Mouse (Mus musculus) heart, embryonic 14.5 days (tissue): ENCODE results near the gene Masp1. TPM values are rescaled to one million over a fixed set of nuclear protein-coding genes. Genes with fewer than 3 reads are reported as not detected.
A peak's percentile ranks its signal among the peaks of the same experiment; 100 is the strongest.

Experiments
- ATAC-seq: fragments of 200-750 bp; cut with Nextera tagmentation; 2 replicates; pipeline ENCODE4 v1.8.0; 2017; ENCODE audit warnings: low read depth, moderate TSS enrichment; ENCODE audit not compliant: insufficient number of reproducible peaks, insufficient read depth, low FRiP score
- H3K27ac ChIP-seq, 2 experiments: fragments of 200-500 bp in 1 of 2; fragments of 300-500 bp in 1 of 2; sonication (generic) in 1 of 2; replicated peaks in 1 of 2; 2 replicates each; pipeline ENCODE4 v1.5.1; 2012 to 2014; ENCODE audit warnings: low read depth in 2 of 2, low read length in 2 of 2, control low read depth in 1 of 2, mild to moderate bottlenecking in 1 of 2, mixed read lengths in 1 of 2; ENCODE audit not compliant: control insufficient read depth in 1 of 2, insufficient read depth in 1 of 2
- H3K27me3 ChIP-seq: fragments of 300-500 bp; sonication (generic); 2 replicates; pipeline ENCODE4 v1.6.1; 2014; ENCODE audit warnings: mild to moderate bottlenecking, low read length, control low read depth; ENCODE audit not compliant: control insufficient read depth, insufficient read depth
- H3K36me3 ChIP-seq: fragments of 300-500 bp; sonication (generic); 2 replicates; pipeline ENCODE4 v1.6.1; 2014; ENCODE audit warnings: mild to moderate bottlenecking, control low read depth, low read length, mixed read lengths; ENCODE audit not compliant: control insufficient read depth, insufficient read depth
- H3K4me1 ChIP-seq, 2 experiments: fragments of 200-500 bp in 1 of 2; fragments of 300-500 bp in 1 of 2; sonication (generic) in 1 of 2; 2 replicates each; pipeline ENCODE4 v1.6.1; 2012 to 2014; ENCODE audit warnings: low read length in 2 of 2, control low read depth in 1 of 2, mixed read lengths in 1 of 2; ENCODE audit not compliant: control insufficient read depth in 2 of 2, insufficient read depth in 2 of 2
- H3K4me2 ChIP-seq: fragments of 300-500 bp; sonication (generic); 2 replicates; pipeline ENCODE4 v1.6.1; 2014; ENCODE audit warnings: mild to moderate bottlenecking, low read length
- H3K4me3 ChIP-seq, 2 experiments: fragments of 200-500 bp in 1 of 2; fragments of 300-500 bp in 1 of 2; sonication (generic) in 1 of 2; 2 replicates each; pipeline ENCODE4 v1.5.1; 2012 to 2014; ENCODE audit warnings: low read length in 2 of 2, mild to moderate bottlenecking in 2 of 2, control low read depth in 1 of 2, low read depth in 1 of 2, moderate library complexity in 1 of 2; ENCODE audit not compliant: control insufficient read depth in 1 of 2, insufficient read depth in 1 of 2
- H3K9ac ChIP-seq: fragments of 300-500 bp; sonication (generic); 2 replicates; pipeline ENCODE4 v1.6.1; 2014; ENCODE audit warnings: mild to moderate bottlenecking, low read length
- H3K9me3 ChIP-seq: fragments of 300-500 bp; sonication (generic); 2 replicates; pipeline ENCODE4 v1.6.1; 2016; ENCODE audit warnings: low read length, control low read depth; ENCODE audit not compliant: control insufficient read depth
- WGBS: fragments of 180-500 bp; shearing (Covaris S2); extraction: QIAGEN DNeasy Blood & Tissue Kit; methylation state at CpG from one replicate; pipeline ENCODE4 v1.1.7; 2014; 5-methylcytosine and 5-hydroxymethylcytosine counted together
- polyA plus RNA-seq: library from polyadenylated mRNA; unstranded; fragments of >200 nt; fragmentation: Nextera tagmentation; extraction: Ambion mirVana; gene quantifications from 2 replicates; pipeline ENCODE4 v1.2.1, GENCODE M21; 2014

Gene Masp1
- 17.2 and 18.0 TPM in 2 replicates for polyA plus RNA-seq

DNA sequence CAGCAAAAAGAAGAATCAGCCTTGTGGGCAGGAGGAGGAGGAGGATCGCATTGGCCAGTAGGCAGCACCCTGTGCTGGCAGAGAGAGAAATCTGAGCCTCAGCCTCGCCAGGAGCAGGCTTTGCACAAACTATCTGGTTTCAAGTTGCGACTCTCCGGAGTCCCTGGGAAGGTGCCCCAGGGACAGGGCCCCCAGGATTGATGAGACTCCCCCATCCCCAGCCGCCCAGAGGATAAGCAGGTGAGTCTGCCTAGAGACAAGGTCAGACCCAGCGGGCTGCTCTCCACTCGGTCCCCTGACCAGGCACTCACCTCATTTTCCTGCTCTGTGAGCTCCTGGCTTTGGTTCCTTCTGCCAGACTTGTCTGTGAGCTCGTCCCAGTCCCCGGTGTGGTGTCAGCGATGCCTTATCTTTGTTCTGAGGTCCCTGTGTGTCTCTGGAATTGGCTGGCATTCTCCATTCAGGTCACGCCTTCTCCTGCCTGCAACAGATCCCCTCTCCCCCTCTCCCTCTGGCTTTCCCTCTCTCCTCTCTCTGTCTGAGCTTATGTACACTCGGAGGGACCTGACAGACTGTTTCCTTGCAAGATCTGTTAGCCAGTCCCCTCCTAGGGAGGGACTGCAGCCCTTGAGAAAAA is at the start of gene Masp1, which contains the start of gene Rtp4:
TSS of gene Masp1 (minus strand) at position 581 of the 637 bp plus-strand sequence.
TSS of gene Rtp4 (plus strand) at position 57 of the 637 bp plus-strand sequence.
- H3K27ac ChIP-seq, result peak within 1 kb of the TSS; percentile 37 to 86
- peak; percentile 29; the same call in 1 of the 2 replicates for ATAC-seq

DNA sequence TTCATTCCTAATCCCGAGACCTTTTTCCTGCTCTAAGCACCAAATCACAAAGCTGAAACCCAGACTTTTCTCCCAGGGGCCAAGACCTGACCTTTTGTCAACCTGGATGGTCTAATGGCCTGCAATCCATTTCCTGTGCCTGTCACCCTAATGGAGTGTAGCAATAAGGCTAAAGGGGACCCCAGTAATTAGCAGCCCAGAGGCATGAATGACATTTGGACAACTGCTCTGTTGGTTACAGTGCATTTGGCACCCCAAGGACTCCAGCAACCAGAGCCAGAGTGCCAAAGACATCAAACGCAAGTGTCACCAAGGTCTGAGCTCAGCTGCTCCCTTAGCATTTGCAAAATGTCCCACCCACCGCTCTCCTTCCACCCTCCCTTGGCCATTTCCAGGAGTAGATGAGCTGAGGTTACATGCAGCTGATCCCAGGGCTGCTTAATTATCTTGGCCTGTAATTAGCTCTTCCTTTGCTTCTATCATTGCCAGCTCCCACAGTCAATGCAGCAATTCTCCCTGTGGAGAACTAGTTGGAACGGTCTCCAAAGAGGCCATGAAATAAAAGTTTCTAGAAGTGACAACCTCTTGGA is 47.8 kb upstream of the Masp1 start:
- 63% methylated on average over 4 of the region's 4 CpGs for WGBS
- H3K36me3 ChIP-seq, result no peaks in the 10 kb centered on the region
- H3K9me3 ChIP-seq, result no peaks in the 10 kb centered on the region
- no peak overlapping the region for H3K4me3 ChIP-seq
- ATAC-seq, result no peak
- H3K27me3 ChIP-seq, result no peaks in the 10 kb centered on the region
- no peaks in the 10 kb centered on the region for H3K4me1 ChIP-seq
- H3K9ac ChIP-seq, result no peak overlapping the region
- H3K4me2 ChIP-seq, result no peak overlapping the region
- H3K27ac ChIP-seq, result no peak overlapping the region

More for the DNA sequence above, at the start of gene Masp1, which contains the start of gene Rtp4:
- WGBS, result under 1% methylated on average over 12 of the region's 12 CpGs
- Histone ChIP-seq H3K9me3 (no peaks in the 10 kb centered on the region), H3K4me3 (peak within 1 kb of the TSS; percentile 36 to 45), H3K36me3 (no peaks in the 10 kb centered on the region), H3K4me1 (peaks cover 24 to 59% of the 10 kb centered on the region in 2 experiments), H3K4me2 (peak within 1 kb of the TSS; percentile 77), H3K27me3 (no peaks in the 10 kb centered on the region), H3K9ac (peak within 1 kb of the TSS; percentile 75)

DNA sequence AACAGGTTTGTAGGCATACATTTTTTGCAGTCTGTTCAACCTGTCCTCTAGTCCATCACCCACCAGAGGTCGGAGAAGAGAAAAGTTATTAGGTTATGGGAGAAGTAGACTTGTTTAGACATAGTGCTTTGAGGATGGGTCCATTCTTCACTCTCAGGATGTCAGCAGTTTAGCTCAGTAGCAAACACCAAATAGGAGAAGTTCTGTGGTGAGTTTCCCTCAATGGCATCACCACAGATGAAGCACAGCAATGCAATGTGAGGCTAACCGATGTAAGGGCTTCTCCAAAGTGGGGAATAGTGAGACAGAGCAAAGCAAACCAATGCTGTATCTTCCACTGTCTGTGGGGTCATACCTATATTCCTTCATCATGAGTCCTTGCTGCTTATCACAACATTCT is 37.1 kb upstream of the Masp1 start:
- Histone ChIP-seq H3K27ac (no peak overlapping the region), H3K9me3 (no peaks in the 10 kb centered on the region), H3K4me3 (no peak overlapping the region), H3K4me2 (no peak overlapping the region), H3K9ac (no peak overlapping the region), H3K4me1 (no peaks in the 10 kb centered on the region), H3K36me3 (no peaks in the 10 kb centered on the region), H3K27me3 (no peaks in the 10 kb centered on the region)
- no peak for ATAC-seq
- WGBS, result 85% methylated on average over 2 of the region's 2 CpGs

DNA sequence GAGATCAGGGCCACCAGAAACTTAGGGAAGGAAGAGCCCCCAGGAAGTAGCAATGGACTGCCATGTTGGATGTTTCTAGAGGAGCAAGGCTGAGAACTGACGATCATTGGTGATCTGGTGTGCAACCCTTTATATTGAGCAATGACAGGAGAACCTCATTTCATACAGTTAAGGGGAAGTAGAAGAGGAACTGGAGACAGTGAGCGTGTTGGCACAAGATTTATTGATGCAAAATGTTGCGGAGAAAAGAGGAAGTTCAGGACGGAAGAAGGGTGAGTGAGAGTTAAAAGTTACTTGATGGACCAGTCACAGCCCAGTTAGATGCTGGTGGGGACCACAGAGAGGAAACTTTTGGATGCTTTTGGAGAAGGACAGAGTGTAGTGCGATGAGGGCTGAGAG is 36.6 kb upstream of the Masp1 start:
- Histone ChIP-seq H3K9me3 (no peaks in the 10 kb centered on the region), H3K27ac (no peak overlapping the region), H3K4me1 (no peaks in the 10 kb centered on the region), H3K36me3 (no peaks in the 10 kb centered on the region), H3K9ac (no peak overlapping the region), H3K4me3 (no peak overlapping the region), H3K27me3 (no peaks in the 10 kb centered on the region), H3K4me2 (no peak overlapping the region)
- ATAC-seq, result no peak
- 80% methylated on average over 5 of the region's 5 CpGs for WGBS

DNA sequence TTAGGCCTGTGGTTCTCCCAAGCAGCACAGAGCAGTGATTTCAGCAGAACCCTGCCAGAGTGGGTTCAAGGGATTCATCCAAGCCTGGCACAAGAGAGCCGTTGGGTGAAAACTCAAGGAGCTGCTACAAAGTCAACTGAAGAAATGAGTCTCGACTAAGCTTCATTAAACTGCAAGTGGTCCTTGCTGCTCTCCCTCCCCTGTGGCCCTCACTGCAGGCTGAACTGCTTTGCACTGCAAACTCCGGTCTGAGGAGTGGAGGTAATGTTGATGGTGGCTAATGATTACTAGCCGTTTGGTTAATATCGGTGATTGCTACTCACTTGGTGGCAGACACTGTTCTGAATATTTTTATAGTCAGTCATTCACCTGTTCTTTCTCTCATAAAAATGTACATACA is 34.1 kb upstream of the Masp1 start:
- WGBS, result 77% methylated on average over 5 of the region's 5 CpGs
- Histone ChIP-seq H3K36me3 (no peaks in the 10 kb centered on the region), H3K27me3 (no peaks in the 10 kb centered on the region), H3K27ac (no peak overlapping the region), H3K4me2 (no peak overlapping the region), H3K9me3 (no peaks in the 10 kb centered on the region), H3K9ac (no peak overlapping the region), H3K4me1 (no peaks in the 10 kb centered on the region), H3K4me3 (no peak overlapping the region)
- ATAC-seq, result no peak

DNA sequence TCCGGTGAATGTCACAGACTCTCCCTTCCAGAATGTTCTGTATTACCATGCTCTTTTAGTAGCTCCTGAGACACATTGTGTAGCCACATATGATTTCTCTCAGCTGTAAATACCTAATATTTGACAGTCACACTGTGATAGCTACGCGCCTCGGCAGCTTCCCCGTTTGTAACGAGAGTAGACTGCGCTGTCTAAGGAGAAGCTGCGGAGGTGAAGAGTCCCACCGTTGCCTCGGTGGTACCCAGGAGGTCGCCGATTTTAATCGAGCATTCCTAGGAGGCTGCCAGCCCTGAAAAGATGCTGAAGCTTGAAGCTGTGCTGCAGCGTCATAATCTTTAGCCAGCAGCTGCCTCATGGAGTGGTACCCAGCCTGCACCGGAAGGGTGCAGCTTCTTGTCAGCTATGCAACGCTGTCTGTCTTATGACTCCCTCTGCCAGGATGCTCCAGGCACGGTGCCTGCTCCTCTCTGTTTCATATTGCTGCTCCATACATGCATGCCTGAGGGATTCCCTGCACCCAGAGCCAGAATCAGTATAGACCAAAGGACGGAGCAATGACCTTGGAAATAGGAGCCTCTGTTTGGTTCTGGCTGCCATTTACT is 30.5 kb upstream of the Masp1 start:
- H3K27me3 ChIP-seq, result no peaks in the 10 kb centered on the region
- H3K27ac ChIP-seq, result no peak overlapping the region
- H3K9ac ChIP-seq, result no peak overlapping the region
- no peaks in the 10 kb centered on the region for H3K9me3 ChIP-seq
- H3K4me2 ChIP-seq, result no peak overlapping the region
- H3K36me3 ChIP-seq, result no peaks in the 10 kb centered on the region
- no peak overlapping the region for H3K4me3 ChIP-seq
- H3K4me1 ChIP-seq, result no peaks in the 10 kb centered on the region
- 82% methylated on average over 18 of the region's 18 CpGs for WGBS
- no peak for ATAC-seq

DNA sequence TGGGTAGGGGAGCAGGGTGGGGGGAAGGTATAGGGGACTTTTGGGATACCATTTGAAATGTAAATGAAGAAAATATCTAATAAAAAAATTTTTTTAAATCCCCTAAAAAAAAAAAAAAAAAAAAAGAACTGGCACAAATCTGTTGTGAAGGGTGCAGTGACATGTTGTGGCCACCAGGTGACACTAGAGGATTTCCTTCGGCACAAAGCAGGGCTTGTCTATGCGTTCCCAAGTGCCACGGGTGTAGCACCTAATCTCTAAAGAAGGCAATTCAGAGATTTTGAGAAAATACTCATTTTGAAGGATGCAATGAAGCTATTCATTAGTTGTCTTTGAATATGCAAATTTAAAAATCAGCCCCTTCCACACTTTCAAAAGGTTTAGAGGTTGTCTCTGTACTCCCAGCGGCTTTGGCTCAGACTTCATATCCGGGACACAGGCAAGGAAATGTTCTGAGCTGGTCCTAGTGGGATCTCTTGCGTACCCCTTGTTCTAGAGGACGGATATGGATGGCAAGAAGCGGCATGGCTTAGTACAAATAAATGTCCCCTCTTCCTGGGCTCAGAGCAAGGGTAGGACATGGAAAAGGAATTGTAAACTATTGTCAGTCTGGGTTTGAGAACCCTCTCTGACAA is 29.8 kb upstream of the Masp1 start:
- H3K4me1 ChIP-seq, result no peaks in the 10 kb centered on the region
- no peak overlapping the region for H3K9ac ChIP-seq
- no peak overlapping the region for H3K4me2 ChIP-seq
- no peak for ATAC-seq
- no peaks in the 10 kb centered on the region for H3K9me3 ChIP-seq
- WGBS, result 40% methylated on average over 8 of the region's 8 CpGs
- H3K36me3 ChIP-seq, result no peaks in the 10 kb centered on the region
- no peak overlapping the region for H3K27ac ChIP-seq
- no peak overlapping the region for H3K4me3 ChIP-seq
- H3K27me3 ChIP-seq, result no peaks in the 10 kb centered on the region
